Mouse (Mus musculus) MEL (cell line): ENCODE measurements around the gene Olfr1153. TPM values are rescaled to one million over a fixed set of nuclear protein-coding genes. Genes with fewer than 3 reads are reported as not detected.

Source experiments
- DNase-seq: peaks from one replicate; pipeline ENCODE4 v3.0.0; 2011; ENCODE audit warnings: low read depth, low spot score
- H3K27ac ChIP-seq: 2 replicates; pipeline ENCODE4 v1.5.1; 2012; ENCODE audit warnings: low read depth, mild to moderate bottlenecking, control low read depth, low read length, moderate library complexity; ENCODE audit not compliant: control insufficient read depth
- H3K27me3 ChIP-seq, 2 experiments: fragments of 150-350 bp in 1 of 2; sonication (generic) in 1 of 2; 2 replicates each; pipeline ENCODE4 v1.6.1; 2012; ENCODE audit warnings: low read length in 2 of 2, mild to moderate bottlenecking in 2 of 2, improper control_type of control experiment in 1 of 2, moderate library complexity in 1 of 2; ENCODE audit not compliant: insufficient read depth in 2 of 2, control insufficient read depth in 1 of 2
- H3K36me3 ChIP-seq, 2 experiments: 2 replicates each; pipeline ENCODE4 v1.6.1; 2012 to 2014; ENCODE audit warnings: low read length in 2 of 2, improper control_type of control experiment in 1 of 2, inconsistent platforms in 1 of 2, mild to moderate bottlenecking in 1 of 2; ENCODE audit not compliant: insufficient read depth in 2 of 2, control insufficient read depth in 1 of 2
- H3K4me1 ChIP-seq, 2 experiments: fragments of 150-350 bp in 1 of 2; sonication (generic) in 1 of 2; 2 replicates each; pipeline ENCODE4 v1.6.1; 2012; ENCODE audit warnings: low read length in 2 of 2, improper control_type of control experiment in 1 of 2, mild to moderate bottlenecking in 1 of 2; ENCODE audit not compliant: insufficient read depth in 2 of 2, control insufficient read depth in 1 of 2
- H3K4me3 ChIP-seq, 2 experiments: fragments of 150-350 bp in 1 of 2; sonication (generic) in 1 of 2; 2 replicates each; pipeline ENCODE4 v1.5.1; 2012; ENCODE audit warnings: low read depth in 2 of 2, low read length in 2 of 2, mild to moderate bottlenecking in 2 of 2, moderate library complexity in 2 of 2, control low read depth in 1 of 2, improper control_type of control experiment in 1 of 2; ENCODE audit not compliant: control insufficient read depth in 1 of 2, insufficient read depth in 1 of 2
- H3K79me2 ChIP-seq: 2 replicates; pipeline ENCODE4 v1.6.1; 2012; ENCODE audit warnings: mild to moderate bottlenecking, low read length, moderate library complexity; ENCODE audit not compliant: control insufficient read depth, poor library complexity, insufficient read depth
- H3K9ac ChIP-seq: 2 replicates; pipeline ENCODE4 v1.6.1; 2012; ENCODE audit warnings: low read depth, mild to moderate bottlenecking, control low read depth, low read length, moderate library complexity; ENCODE audit not compliant: control insufficient read depth, poor library complexity, severe bottlenecking
- H3K9me3 ChIP-seq: fragments of 150-350 bp; sonication (generic); replicated peaks from 2 replicates; pipeline ENCODE4 v1.6.1; 2012; ENCODE audit warnings: mild to moderate bottlenecking, low read length, improper control_type of control experiment, moderate library complexity; ENCODE audit not compliant: insufficient read depth
- CTCF ChIP-seq, 3 experiments: IDR thresholded peaks in 2 of 3; conservative IDR thresholded peaks in 1 of 3; 2 replicates each; pipeline ENCODE4 v1.5.1; 2011 to 2012; ENCODE audit warnings: low read length in 3 of 3, low read depth in 2 of 3, mild to moderate bottlenecking in 2 of 3, improper control_type of control experiment in 1 of 3, inconsistent platforms in 1 of 3, mixed read lengths in 1 of 3, moderate library complexity in 1 of 3; ENCODE audit not compliant: control insufficient read depth in 1 of 3, insufficient read depth in 1 of 3, poor library complexity in 1 of 3, severe bottlenecking in 1 of 3
- EP300 ChIP-seq, 2 experiments: IDR thresholded peaks; 2 replicates each; pipeline ENCODE4 v1.6.1; 2011; ENCODE audit warnings: improper control_type of control experiment in 2 of 2, low read length in 2 of 2, low read depth in 1 of 2, mild to moderate bottlenecking in 1 of 2
- GABPA ChIP-seq: IDR thresholded peaks from 2 replicates; pipeline ENCODE4 v1.6.1; 2012; ENCODE audit warnings: low read depth, mild to moderate bottlenecking, inconsistent platforms, low read length, improper control_type of control experiment, moderate library complexity
- KAT2A ChIP-seq: conservative IDR thresholded peaks from 2 replicates; pipeline ENCODE4 v1.6.1; 2012; ENCODE audit warnings: low read depth, low read length, improper control_type of control experiment, inconsistent platforms
- MAX ChIP-seq: IDR thresholded peaks from 2 replicates; pipeline ENCODE4 v1.6.1; 2011; ENCODE audit warnings: low read length, improper control_type of control experiment
- MAZ ChIP-seq: IDR thresholded peaks from 2 replicates; pipeline ENCODE4 v1.6.1; 2012; ENCODE audit warnings: low read depth, mild to moderate bottlenecking, inconsistent platforms, low read length, improper control_type of control experiment
- MEF2A ChIP-seq: IDR thresholded peaks from 2 replicates; pipeline ENCODE4 v1.6.1; 2014; ENCODE audit warnings: low read depth, mild to moderate bottlenecking, inconsistent platforms, low read length, improper control_type of control experiment; ENCODE audit not compliant: poor library complexity, insufficient replicate concordance, severe bottlenecking; ENCODE audit errors: extremely low read depth
- MYB ChIP-seq: IDR thresholded peaks from 2 replicates; pipeline ENCODE4 v1.6.1; 2011; ENCODE audit warnings: mild to moderate bottlenecking, low read depth, low read length, improper control_type of control experiment
- MYC ChIP-seq: IDR thresholded peaks from 2 replicates; pipeline ENCODE4 v1.6.1; 2011; ENCODE audit warnings: low read depth, mild to moderate bottlenecking, low read length, improper control_type of control experiment, moderate library complexity
- NRF1 ChIP-seq: IDR thresholded peaks from 2 replicates; pipeline ENCODE4 v1.6.1; 2014; ENCODE audit warnings: low read depth, mild to moderate bottlenecking, inconsistent platforms, low read length, improper control_type of control experiment, moderate library complexity; ENCODE audit not compliant: poor library complexity, insufficient read depth, severe bottlenecking
- POLR2A ChIP-seq, 2 experiments: IDR thresholded peaks; 2 replicates each; pipeline ENCODE4 v1.6.1; 2011 to 2012; ENCODE audit warnings: low read length in 2 of 2, mild to moderate bottlenecking in 2 of 2, control low read depth in 1 of 2, improper control_type of control experiment in 1 of 2, low read depth in 1 of 2, moderate library complexity in 1 of 2; ENCODE audit not compliant: control insufficient read depth in 1 of 2, insufficient read depth in 1 of 2, poor library complexity in 1 of 2
- RAD21 ChIP-seq: IDR thresholded peaks from 2 replicates; pipeline ENCODE4 v1.6.1; 2011; ENCODE audit warnings: mild to moderate bottlenecking, low read depth, low read length, improper control_type of control experiment
- TAL1 ChIP-seq: IDR thresholded peaks from 2 replicates; pipeline ENCODE4 v1.6.1; 2012; ENCODE audit warnings: mild to moderate bottlenecking, inconsistent platforms, low read length, moderate library complexity, mixed read lengths
- TBP ChIP-seq: IDR thresholded peaks from 2 replicates; pipeline ENCODE4 v1.8.0; 2011; ENCODE audit warnings: low read depth, low read length, improper control_type of control experiment
- USF1 ChIP-seq: IDR thresholded peaks from 2 replicates; pipeline ENCODE4 v1.6.1; 2014; ENCODE audit warnings: low read depth, mild to moderate bottlenecking, inconsistent platforms, low read length, improper control_type of control experiment, moderate library complexity
- ZC3H11A ChIP-seq: IDR thresholded peaks from 2 replicates; pipeline ENCODE4 v1.6.1; 2012; ENCODE audit warnings: low read depth, mild to moderate bottlenecking, inconsistent platforms, low read length, improper control_type of control experiment
- ZMIZ1 ChIP-seq: IDR thresholded peaks from 2 replicates; pipeline ENCODE4 v1.6.1; 2012; ENCODE audit warnings: low read depth, mild to moderate bottlenecking, inconsistent platforms, low read length, improper control_type of control experiment, moderate library complexity
- polyA plus RNA-seq, 2 experiments: library from polyadenylated mRNA; stranded (reverse) in 1 of 2; unstranded in 1 of 2; fragments of >175 nt in 1 of 2; fragments of >200 nt in 1 of 2; gene quantifications; 2 replicates each; pipeline versions ENCODE4 v1.2.1 to v1.2.4; 2012; ENCODE audit warnings: low replicate concordance in 2 of 2, low read depth in 1 of 2; ENCODE audit not compliant: insufficient read length in 2 of 2, insufficient read depth in 1 of 2, missing spikeins in 1 of 2
- total RNA-seq: library from RNA; depleted of rRNA; stranded (reverse); fragments of 300-350 nt; gene quantifications from 2 replicates; pipeline ENCODE4 v1.2.3, GENCODE M21; 2012; rRNA removed

Gene Olfr1153
- not detected in 2 replicates for total RNA-seq
- polyA plus RNA-seq: not detected

GRCm38 (mm10) chr2:87894662-87895061 lies at the start of gene Olfr1153:
TSS of gene Olfr1153 (plus strand) at chr2:87894962.
- Histone ChIP-seq H3K9ac (no peak within 1 kb of the TSS), H3K36me3 (no peaks in the 10 kb centered on the region), H3K4me1 (no peaks in the 10 kb centered on the region), H3K27me3 (no peaks in the 10 kb centered on the region), H3K4me3 (no peak within 1 kb of the TSS), H3K9me3 (no peaks in the 10 kb centered on the region), H3K79me2 (no peaks in the 10 kb centered on the region), H3K27ac (no peak within 1 kb of the TSS)
- TF ChIP-seq NRF1 (no peak), EP300 (IDR thresholded peaks at IDR 0.05; ENCODE audit: low read depth in 1 of 2, low read length in 2 of 2) (no peak), POLR2A (IDR thresholded peaks at IDR 0.05; ENCODE audit: control insufficient read depth in 1 of 2, insufficient read depth in 1 of 2, low read depth in 1 of 2, low read length in 2 of 2, poor library complexity in 1 of 2) (no peak), MAX (no peak), USF1 (no peak), KAT2A (no peak), ZC3H11A (no peak), TAL1 (no peak), TBP (no peak), CTCF (IDR thresholded peaks at IDR 0.05 in 2 of 3, conservative IDR thresholded peaks at IDR 0.05 in 1 of 3; ENCODE audit: control insufficient read depth in 1 of 3, insufficient read depth in 1 of 3, low read depth in 2 of 3, low read length in 3 of 3, poor library complexity in 1 of 3, severe bottlenecking in 1 of 3) (no peak), GABPA (no peak), RAD21 (no peak), MYB (no peak)
- no peak for DNase-seq

DNA sequence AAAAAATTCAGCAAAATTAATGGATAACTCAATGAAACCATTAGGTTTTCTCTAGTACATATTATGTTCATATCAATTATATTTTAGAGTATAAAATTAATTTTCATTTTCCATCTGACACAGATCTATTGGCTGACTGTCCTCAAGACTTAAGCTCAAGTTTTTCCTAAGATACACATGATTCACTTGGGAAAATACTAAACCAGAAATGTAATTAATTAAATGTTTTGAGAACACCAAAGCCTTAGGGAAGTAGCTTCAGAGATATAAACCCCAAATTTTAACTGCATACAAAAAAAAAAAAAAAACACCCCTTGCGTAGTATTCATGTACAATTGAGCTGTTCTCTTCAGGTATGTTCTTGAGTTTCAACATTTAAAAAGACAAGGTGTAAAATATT lies 39.2 kb upstream of the Olfr1153 start, which contains the start of gene Olfr1151:
Olfr1151 (plus strand) TSS at position 301 of the 400 bp plus-strand sequence.
- H3K4me1 ChIP-seq: no peaks in the 10 kb centered on the region
- no peak for DNase-seq
- no peak within 1 kb of the TSS for H3K9ac ChIP-seq
- no peaks in the 10 kb centered on the region for H3K9me3 ChIP-seq
- no peak within 1 kb of the TSS for H3K27ac ChIP-seq
- TF ChIP-seq MAZ: no peak
- H3K4me3 ChIP-seq: no peak within 1 kb of the TSS
- no peaks in the 10 kb centered on the region for H3K79me2 ChIP-seq
- no peaks in the 10 kb centered on the region for H3K27me3 ChIP-seq
- H3K36me3 ChIP-seq: no peaks in the 10 kb centered on the region

- Histone ChIP-seq H3K9ac (no peak within 1 kb of the TSS), H3K36me3 (no peaks in the 10 kb centered on the region), H3K4me3 (no peak within 1 kb of the TSS), H3K79me2 (no peaks in the 10 kb centered on the region), H3K9me3 (no peaks in the 10 kb centered on the region), H3K4me1 (no peaks in the 10 kb centered on the region), H3K27ac (no peak within 1 kb of the TSS), H3K27me3 (no peaks in the 10 kb centered on the region)
- no peak for DNase-seq
- TF ChIP-seq MEF2A (no peak), MYC (no peak), ZMIZ1 (no peak)
Observed at GRCm38 (mm10) chr2:87866192-87866591, 28.6 kb upstream of the Olfr1153 start, which contains the start of gene Olfr1152. TSS of gene Olfr1152 (plus strand) at chr2:87866492.
